Mouse (Mus musculus): ENCODE results near the gene Tmem245. TPM values are rescaled to one million over a fixed set of nuclear protein-coding genes. Genes with fewer than 3 reads are reported as not detected.
A peak's percentile ranks its signal among the peaks of the same experiment; 100 is the strongest.
"Not testable (repeated sequence)": the region's sequence is repeated elsewhere in the genome, so short reads cannot be mapped to it uniquely, and the experiment has no call there.

Tmem245 gene
- polyA plus RNA-seq, 1 experiment from 2014 or later: 10.4 TPM

DNA sequence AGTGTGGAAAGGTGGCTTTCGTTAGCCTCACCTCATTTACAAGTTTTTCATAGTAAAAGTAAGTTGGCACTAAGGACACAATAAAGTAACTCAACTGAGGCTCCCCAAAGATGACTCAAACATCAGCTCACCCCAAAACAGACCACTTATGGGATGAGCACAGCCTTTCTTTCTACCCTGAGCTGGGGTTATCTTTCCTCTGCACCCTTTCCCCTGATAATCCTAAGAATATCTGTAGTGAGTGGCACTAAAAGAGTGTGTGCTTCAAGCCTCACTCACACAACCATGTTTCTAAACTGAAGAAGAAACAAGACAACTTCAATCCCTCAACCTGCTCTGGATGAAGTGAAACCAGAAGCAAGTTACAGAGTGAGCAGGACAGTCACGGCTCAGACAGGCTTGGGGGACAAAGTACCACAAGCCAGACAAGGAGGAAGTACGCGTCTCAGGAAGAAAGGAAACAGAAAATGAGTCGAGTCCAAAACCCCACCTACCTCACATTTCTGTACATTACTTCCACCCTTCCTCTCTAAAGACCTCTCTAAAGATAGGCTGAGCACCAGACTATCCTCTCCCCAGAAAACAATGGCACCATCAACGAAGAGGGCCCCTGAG lies 54.6 kb downstream of the Tmem245 start:
- H3K27ac ChIP-seq: no peak overlapping the region
- no peaks in the 10 kb centered on the region for H3K4me1 ChIP-seq
- H3K36me3 ChIP-seq: peaks cover 31% of the 10 kb centered on the region
- H3K4me2 ChIP-seq (replicated peaks): no peak overlapping the region
- H3K9me3 ChIP-seq (replicated peaks): no peaks in the 10 kb centered on the region
- 89% methylated on average over 6 of the region's 6 CpGs for WGBS
- H3K4me3 ChIP-seq: no peak overlapping the region
- H3K27me3 ChIP-seq: no peaks in the 10 kb centered on the region
- no peak for ATAC-seq (ENCODE audit: low FRiP score)
- no peak overlapping the region for H3K9ac ChIP-seq

DNA sequence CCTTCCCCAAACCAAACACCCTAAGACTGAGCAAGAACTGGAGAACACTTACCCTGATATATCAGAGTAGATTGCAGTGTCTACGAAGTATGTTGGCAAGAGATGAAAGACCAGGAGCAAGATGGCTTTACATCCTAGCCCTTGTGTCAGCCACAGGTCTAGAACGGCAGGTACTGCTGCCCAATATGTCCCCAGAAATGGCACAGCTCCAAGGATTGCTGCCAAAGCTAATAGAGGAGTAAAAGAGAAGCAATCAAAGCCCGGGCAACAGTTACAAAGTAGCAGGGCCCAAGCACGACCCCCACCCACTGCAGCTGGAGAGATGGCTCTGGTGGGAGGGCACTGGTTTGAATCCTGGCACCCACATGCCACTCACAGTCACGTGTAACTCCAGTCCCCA lies 58.8 kb downstream of the Tmem245 start:
- ATAC-seq (ENCODE audit: low FRiP score): no peak
- no peak overlapping the region for H3K27ac ChIP-seq
- H3K9me3 ChIP-seq (replicated peaks): no peaks in the 10 kb centered on the region
- H3K4me2 ChIP-seq (replicated peaks): no peak overlapping the region
- peaks cover 40% of the 10 kb centered on the region for H3K36me3 ChIP-seq
- no peaks in the 10 kb centered on the region for H3K27me3 ChIP-seq
- H3K9ac ChIP-seq: no peak overlapping the region
- 90% methylated on average over 5 of the region's 5 CpGs for WGBS
- no peaks in the 10 kb centered on the region for H3K4me1 ChIP-seq
- H3K4me3 ChIP-seq: no peak overlapping the region

DNA sequence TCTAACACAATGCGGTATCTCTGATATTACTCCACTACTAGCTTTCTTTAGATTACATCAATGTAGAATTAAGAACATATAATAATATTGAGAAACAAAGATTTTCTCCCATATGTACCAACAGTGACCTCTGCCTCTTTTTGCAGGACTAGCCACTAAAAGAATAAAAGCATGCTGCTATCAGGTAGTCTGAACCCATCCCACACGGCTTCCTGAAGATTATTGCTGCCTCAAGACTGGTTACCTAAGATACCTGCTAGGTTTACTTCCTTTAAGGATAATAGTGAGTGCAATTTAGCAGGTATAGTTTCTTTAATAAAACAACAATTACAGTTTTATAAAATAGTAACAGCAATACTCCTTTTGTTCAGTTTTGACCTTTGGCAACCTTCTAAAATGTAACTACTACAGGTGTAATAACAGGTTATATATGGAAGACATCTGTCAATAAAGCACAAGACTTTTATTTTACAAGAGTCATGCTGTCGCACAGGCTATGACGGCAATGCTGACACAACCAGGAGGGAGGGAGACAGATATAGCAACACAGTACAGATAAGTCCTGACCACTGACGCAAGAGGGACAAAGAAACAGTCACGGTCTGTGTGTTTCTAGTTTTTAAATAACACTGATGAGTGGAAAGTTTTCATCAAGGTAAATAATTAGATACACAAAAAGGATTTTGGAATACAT lies 60.8 kb downstream of the Tmem245 start:
- no peak overlapping the region for H3K9ac ChIP-seq
- H3K4me1 ChIP-seq: no peaks in the 10 kb centered on the region
- H3K36me3 ChIP-seq: peaks cover 44% of the 10 kb centered on the region
- H3K4me2 ChIP-seq (replicated peaks): no peak overlapping the region
- H3K4me3 ChIP-seq: no peak overlapping the region
- H3K27me3 ChIP-seq: no peaks in the 10 kb centered on the region
- 94% methylated on average over 6 of the region's 6 CpGs for whole genome bisulfite sequencing
- no peak overlapping the region for H3K27ac ChIP-seq
- no peak for ATAC-seq (ENCODE audit: low FRiP score)
- H3K9me3 ChIP-seq (replicated peaks): no peaks in the 10 kb centered on the region

DNA sequence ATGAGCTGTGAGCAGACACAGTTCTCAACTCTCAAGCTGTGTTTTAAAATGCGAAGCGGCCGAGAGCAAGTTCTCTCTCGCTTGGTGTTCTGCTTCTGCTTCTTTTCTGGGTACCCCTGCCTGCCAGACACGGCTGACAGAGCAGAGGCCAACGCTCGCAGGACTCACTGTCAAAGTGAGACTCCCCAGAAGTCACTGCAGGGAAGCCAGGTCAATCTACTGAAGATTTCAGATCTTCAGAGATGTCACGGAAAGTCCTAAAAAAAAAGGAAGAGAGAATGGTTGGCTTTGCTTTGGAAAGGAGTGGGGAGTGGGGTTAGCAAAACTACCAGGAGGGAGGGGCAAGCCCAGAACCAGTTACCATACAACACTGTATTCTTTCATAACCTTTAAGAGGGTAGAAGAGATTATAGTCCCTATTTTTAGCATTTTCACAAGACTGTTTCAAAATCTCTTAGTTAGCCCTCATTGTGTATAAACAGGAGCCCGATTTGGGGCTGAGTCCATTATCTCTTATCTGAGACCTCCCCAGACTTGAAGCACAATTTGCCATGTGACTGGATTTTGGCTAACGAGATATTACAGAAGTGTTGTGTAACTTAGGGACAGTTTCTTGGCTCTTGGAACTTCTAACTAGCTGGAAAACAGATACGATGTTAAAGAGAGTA lies 67.1 kb downstream of the Tmem245 start:
- no peak for ATAC-seq (ENCODE audit: low FRiP score)
- Histone ChIP-seq H3K27me3 (no peaks in the 10 kb centered on the region), H3K27ac (no peak overlapping the region), H3K4me3 (no peak overlapping the region), H3K36me3 (peaks cover 32% of the 10 kb centered on the region), H3K4me2 (replicated peaks) (no peak overlapping the region), H3K9ac (no peak overlapping the region), H3K4me1 (no peaks in the 10 kb centered on the region), H3K9me3 (replicated peaks) (no peaks in the 10 kb centered on the region)
- 86% methylated on average over 11 of the region's 11 CpGs for WGBS

DNA sequence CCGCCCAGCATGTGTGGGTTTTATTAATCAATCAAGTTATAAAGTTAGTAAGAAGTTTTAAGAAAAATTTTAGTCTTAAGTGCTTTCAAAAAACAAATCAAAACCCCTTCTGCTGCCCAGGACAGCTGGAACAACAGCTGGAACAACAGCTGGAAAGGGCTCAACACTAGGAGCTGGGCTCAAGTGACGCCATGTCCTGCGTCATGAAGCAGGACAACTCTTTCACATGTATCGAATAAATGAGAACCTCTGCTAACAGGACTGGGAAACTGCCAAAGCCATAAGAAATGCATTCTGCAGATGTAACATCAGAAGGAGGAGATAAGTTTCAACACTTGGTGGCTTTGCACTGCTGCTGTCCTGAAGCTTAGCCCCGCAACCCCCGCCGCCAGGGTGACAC lies 68.3 kb downstream of the Tmem245 start:
- no peaks in the 10 kb centered on the region for H3K27me3 ChIP-seq
- H3K4me2 ChIP-seq (replicated peaks): no peak overlapping the region
- WGBS: 96% methylated on average over 7 of the region's 7 CpGs
- no peaks in the 10 kb centered on the region for H3K4me1 ChIP-seq
- no peak overlapping the region for H3K27ac ChIP-seq
- H3K9me3 ChIP-seq (replicated peaks): no peaks in the 10 kb centered on the region
- H3K4me3 ChIP-seq: no peak overlapping the region
- peaks cover 28% of the 10 kb centered on the region for H3K36me3 ChIP-seq
- H3K9ac ChIP-seq: no peak overlapping the region
- ATAC-seq (ENCODE audit: low FRiP score): no peak

DNA sequence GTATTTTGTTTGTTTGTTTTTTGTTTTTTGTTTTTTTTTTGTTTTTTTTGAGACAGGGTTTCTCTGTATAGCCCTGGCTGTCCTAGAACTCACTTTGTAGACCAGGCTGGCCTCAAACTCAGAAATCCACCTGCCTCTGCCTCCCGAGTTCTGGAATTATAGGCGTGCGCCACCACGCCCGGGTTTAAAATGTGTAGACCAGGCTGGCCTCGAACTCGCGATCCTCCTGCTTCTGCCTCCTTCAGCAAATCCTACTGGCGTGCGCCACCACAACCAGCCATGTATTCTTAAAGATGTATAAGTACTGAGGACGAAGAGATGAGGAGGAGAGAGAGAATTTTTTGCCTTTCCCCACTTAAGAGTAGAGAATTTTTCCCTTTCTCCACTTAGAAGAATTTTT lies 76.7 kb downstream of the Tmem245 start:
- not testable (repeated sequence) for H3K9me3 ChIP-seq (replicated peaks); H3K4me1 ChIP-seq; H3K4me3 ChIP-seq; H3K27ac ChIP-seq; ATAC-seq (ENCODE audit: low FRiP score); H3K27me3 ChIP-seq; H3K4me2 ChIP-seq (replicated peaks); H3K9ac ChIP-seq
- H3K36me3 ChIP-seq: peaks cover 13% of the 10 kb centered on the region
- 93% methylated on average over 11 of the region's 11 CpGs for WGBS

DNA sequence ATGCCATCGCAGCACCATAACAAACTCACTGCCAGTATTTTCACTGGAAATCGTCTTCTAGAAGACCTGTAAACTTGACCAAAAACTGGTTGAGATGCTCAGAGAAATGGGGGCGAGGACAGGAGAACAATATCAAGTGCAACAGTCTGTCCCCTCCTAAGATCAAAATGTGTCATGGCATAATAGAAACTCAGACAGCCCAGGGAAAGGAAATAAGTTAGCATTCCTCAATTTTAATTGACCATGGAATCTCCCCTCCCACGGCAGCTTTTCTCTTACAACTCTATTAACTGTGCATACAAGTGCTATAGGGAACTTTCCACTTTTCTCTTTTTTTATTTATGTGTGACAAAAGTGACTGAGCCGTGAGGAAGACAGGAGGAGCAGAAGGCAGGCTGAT lies 79.5 kb downstream of the Tmem245 start:
- no peak overlapping the region for H3K4me3 ChIP-seq
- no peak overlapping the region for H3K9ac ChIP-seq
- no peak overlapping the region for H3K27ac ChIP-seq
- H3K4me1 ChIP-seq: peaks cover 15% of the 10 kb centered on the region
- H3K27me3 ChIP-seq: no peaks in the 10 kb centered on the region
- no peak overlapping the region for H3K4me2 ChIP-seq (replicated peaks)
- H3K9me3 ChIP-seq (replicated peaks): no peaks in the 10 kb centered on the region
- 77% methylated on average over 5 of the region's 5 CpGs for WGBS
- 0 out of 2 replicates have a peak, but pooled peaks cover 3% of the 10 kb centered on the region for H3K36me3 ChIP-seq
- no peak for ATAC-seq (ENCODE audit: low FRiP score)

DNA sequence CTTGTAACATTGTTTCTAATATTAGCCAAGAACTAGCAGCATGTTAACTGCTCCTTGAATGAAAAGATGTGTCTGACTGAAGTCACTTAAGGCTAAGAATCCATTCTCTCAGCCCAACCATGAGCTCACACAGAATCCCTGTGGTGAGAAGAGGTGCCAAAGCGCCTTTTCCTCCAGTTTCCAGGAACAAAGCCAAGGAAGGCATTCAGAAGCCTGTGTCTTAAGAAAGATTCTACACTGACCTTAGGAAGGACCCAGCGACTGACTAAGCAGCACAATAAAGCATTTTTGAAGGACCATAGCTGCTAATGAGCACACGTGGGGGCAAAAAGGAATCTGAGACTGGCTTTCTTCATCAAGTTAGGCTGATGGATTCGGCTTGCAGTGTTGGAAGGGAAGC lies 81.3 kb downstream of the Tmem245 start:
- no peak overlapping the region for H3K9ac ChIP-seq
- no peaks in the 10 kb centered on the region for H3K9me3 ChIP-seq (replicated peaks)
- peaks cover 15% of the 10 kb centered on the region for H3K4me1 ChIP-seq
- no peak overlapping the region for H3K4me2 ChIP-seq (replicated peaks)
- no peak overlapping the region for H3K27ac ChIP-seq
- no peak overlapping the region for H3K4me3 ChIP-seq
- no peak for ATAC-seq (ENCODE audit: low FRiP score)
- WGBS: 55% methylated on average over 4 of the region's 4 CpGs
- no peaks in the 10 kb centered on the region for H3K27me3 ChIP-seq
- H3K36me3 ChIP-seq: 0 out of 2 replicates have a peak, but pooled peaks cover under 1% of the 10 kb centered on the region

DNA sequence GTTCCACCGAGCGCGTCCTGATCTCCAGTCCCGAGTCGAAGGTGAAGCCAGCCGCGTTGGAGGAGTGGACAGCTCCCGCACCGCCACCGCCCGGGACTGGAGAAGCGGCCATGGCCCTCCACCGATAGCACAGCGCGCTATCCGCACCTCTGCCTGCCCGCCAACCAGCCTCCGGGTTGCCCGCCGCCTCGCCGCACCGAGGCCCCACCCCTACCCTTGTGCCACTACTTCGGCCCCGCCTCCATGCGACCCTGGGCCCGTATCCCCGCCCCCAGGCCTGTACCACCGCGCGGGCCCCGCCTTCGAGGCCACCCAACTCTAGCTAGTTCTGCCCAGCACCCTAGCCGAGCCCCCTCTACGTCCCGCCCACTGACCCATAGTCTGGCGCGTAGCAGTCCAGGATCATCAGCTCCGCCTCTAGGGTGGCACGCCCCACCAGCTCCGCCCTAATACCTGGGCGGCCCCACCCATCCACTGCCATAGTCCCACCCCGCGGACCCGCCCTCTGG lies 82.2 kb downstream of the Tmem245 start, which contains the start of gene Ctnnal1:
TSS of gene Ctnnal1 (minus strand) at position 186 of the 509 bp plus-strand sequence.
- no peaks in the 10 kb centered on the region for H3K27me3 ChIP-seq
- no peaks in the 10 kb centered on the region for H3K36me3 ChIP-seq
- peak within 1 kb of the TSS; percentile 88 for H3K9ac ChIP-seq
- H3K4me2 ChIP-seq (replicated peaks): peak within 1 kb of the TSS; percentile 72
- peak within 1 kb of the TSS; percentile 80 for H3K27ac ChIP-seq
- H3K4me1 ChIP-seq: peaks cover 15% of the 10 kb centered on the region
- peak within 1 kb of the TSS; percentile 70 for H3K4me3 ChIP-seq
- no peaks in the 10 kb centered on the region for H3K9me3 ChIP-seq (replicated peaks)
- ATAC-seq (ENCODE audit: low FRiP score): peak; percentile 97
- WGBS: under 1% methylated on average over 45 of the region's 45 CpGs

DNA sequence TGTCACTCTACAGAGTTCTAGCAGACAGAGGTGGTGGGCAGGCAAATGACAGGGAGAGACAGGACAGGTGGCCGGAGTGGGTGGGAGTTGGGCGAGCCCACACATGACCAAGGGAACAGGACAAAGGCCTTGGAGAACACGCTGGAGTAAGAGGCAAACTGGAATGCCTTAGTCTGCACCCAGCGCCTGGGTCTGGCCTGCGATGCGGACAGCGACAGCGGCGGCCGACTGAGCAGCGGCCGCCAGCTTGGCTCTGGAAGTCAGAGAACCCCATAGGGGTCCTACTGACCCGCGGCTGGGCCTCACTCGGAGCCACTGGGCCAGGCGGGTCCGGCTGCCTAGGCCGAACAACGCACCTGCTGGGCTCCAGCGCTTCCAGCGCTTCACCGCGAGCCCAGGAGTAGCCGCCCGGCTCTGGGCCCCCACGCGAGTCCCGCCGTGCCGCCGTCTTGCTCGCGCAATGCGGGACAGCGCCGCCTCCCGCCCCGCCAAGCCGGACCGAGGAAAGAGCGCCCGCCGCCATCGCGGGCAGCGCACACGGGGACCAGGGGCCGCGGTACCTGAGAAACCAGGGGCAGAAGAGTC lies 82.7 kb downstream of the Tmem245 start:
- H3K4me2 ChIP-seq (replicated peaks): peak overlapping the region; percentile 72
- peak overlapping the region; percentile 88 for H3K9ac ChIP-seq
- peak overlapping the region; percentile 80 for H3K27ac ChIP-seq
- H3K4me3 ChIP-seq: peak overlapping the region; percentile 70
- WGBS: under 1% methylated on average over 48 of the region's 49 CpGs
- no peaks in the 10 kb centered on the region for H3K9me3 ChIP-seq (replicated peaks)
- H3K36me3 ChIP-seq: no peaks in the 10 kb centered on the region
- peak; percentile 85 for ATAC-seq (ENCODE audit: low FRiP score)
- peaks cover 15% of the 10 kb centered on the region for H3K4me1 ChIP-seq
- H3K27me3 ChIP-seq: no peaks in the 10 kb centered on the region

DNA sequence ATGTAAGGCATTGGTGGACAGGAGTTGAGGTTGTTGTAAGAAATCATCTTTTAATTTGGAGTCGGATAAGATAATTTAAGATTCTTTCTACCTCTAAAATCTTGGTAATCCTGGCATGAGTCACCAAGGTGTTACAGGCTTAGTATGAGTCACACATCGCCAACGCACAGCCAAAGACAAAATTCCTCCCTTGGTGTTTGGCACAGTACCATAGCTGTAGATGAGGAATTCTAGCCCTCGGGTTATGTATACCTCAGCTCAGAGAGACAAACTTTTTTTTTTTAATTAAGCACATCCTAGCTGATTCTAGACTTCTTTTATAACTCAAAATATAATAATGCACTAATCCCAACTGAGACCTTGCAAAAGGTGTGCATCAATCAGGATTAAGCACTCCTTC lies 83.2 kb downstream of the Tmem245 start:
- WGBS: 63% methylated on average over 4 of the region's 4 CpGs
- no peaks in the 10 kb centered on the region for H3K9me3 ChIP-seq (replicated peaks)
- H3K27me3 ChIP-seq: no peaks in the 10 kb centered on the region
- peak overlapping the region; percentile 88 for H3K9ac ChIP-seq
- H3K4me2 ChIP-seq (replicated peaks): peak overlapping the region; percentile 72
- H3K4me1 ChIP-seq: peaks cover 15% of the 10 kb centered on the region
- peak overlapping the region; percentile 80; the same call in 1 of the 2 replicates for H3K27ac ChIP-seq
- ATAC-seq (ENCODE audit: low FRiP score): no peak
- H3K4me3 ChIP-seq: peak overlapping the region; percentile 70
- H3K36me3 ChIP-seq: no peaks in the 10 kb centered on the region

DNA sequence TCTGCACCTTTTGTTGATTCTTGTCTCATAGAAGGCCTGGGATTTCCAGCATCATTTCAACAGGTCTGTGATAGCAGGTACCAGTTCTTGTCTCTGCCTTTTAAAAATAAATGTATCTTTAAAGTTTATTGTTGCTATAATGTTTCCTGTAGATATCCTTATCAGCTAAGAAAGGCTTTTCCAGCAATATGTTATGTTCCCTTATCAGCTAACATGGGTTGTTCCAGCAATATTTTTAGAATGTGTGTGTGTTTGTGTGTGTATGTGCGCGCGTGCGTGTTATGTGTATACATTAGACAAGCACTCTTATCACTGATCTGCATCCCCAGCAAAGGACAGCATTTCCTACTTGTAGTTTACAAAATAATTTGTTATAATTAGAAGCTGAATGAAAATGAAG lies 85.7 kb downstream of the Tmem245 start:
- WGBS: 98% methylated on average over 4 of the region's 4 CpGs
- H3K27ac ChIP-seq: no peak overlapping the region
- ATAC-seq (ENCODE audit: low FRiP score): no peak

More for the DNA sequence above, 85.7 kb downstream of the Tmem245 start:
- H3K9ac ChIP-seq: no peak overlapping the region
- peaks cover 15% of the 10 kb centered on the region for H3K4me1 ChIP-seq
- no peaks in the 10 kb centered on the region for H3K9me3 ChIP-seq (replicated peaks)
- H3K27me3 ChIP-seq: no peaks in the 10 kb centered on the region
- no peak overlapping the region for H3K4me2 ChIP-seq (replicated peaks)
- no peaks in the 10 kb centered on the region for H3K36me3 ChIP-seq
- H3K4me3 ChIP-seq: no peak overlapping the region
